Comparison of ENCODE assay signal across 14 mouse cellular contexts in the genomic region with DNA sequence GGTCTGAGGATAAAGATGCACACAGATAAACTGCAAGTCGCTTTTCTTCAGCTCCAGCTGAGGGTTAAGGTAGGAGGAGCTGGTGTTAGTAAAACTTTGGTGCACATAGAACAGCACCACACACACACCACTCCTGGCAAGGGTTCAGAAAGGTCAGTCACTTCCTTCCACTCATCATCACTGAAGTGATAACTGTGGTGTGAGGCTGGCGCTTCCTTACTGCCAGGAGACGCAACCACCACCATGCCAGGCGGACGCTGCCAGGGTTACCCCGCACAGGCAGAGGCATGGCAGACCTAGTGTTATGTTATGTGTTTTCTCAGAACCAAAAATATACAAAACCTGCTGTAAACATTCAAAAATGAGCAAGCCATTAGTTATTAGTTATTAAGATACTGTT.
DNase-seq lines count a peak whose midpoint lies in the region.
"Had no signal": no experiment of that assay in that cellular context is flagged by ENCODE, and none has a peak within 500 bp of the region (broad histone marks: within the 10 kb centered on the region; RNA-seq: fewer than 3 reads in every experiment).

No protein-coding gene starts in this region.

- peak; percentile 87 for DNase-seq in heart, adult 11 months
- DNase-seq in heart, adult 8-10 months (ENCODE audit: low spot score) = no peak
- peak; percentile 43 for DNase-seq in testis, postnatal 10 days (ENCODE audit: low spot score)
- no peak for DNase-seq in testis, postnatal 14 days (ENCODE audit: low spot score)
- peak; percentile 53 to 67 for DNase-seq in cerebellum, postnatal 25 days
- no peak for DNase-seq in ovary, postnatal 36 days (ENCODE audit: low spot score)
- no peak for DNase-seq in heart, adult 18-20 months
- DNase-seq: adrenal gland, postnatal 25 days; kidney, adult 9 months; layer of hippocampus, adult 9-11 months; liver, postnatal 0 days; right cerebral cortex, postnatal 14 days; spleen, adult 18-20 months; thymus, postnatal 14 days had no signal

Comparison
In these comparisons a context has a peak if more than half of its experiments do, and no peak if none do; other contexts are left out.
1. DNase-seq: peak in heart, adult 11 months (single experiment), testis, postnatal 10 days (single experiment) and cerebellum, postnatal 25 days (2 of 2); none in heart, adult 8-10 months (single experiment), testis, postnatal 14 days (single experiment), ovary, postnatal 36 days (single experiment) and heart, adult 18-20 months (0 of 2).